Mouse (Mus musculus) frontal cortex, postnatal 10 days (tissue): ENCODE results near the gene Tdrd3.

ENCODE experiments used
- DNase-seq, 2 experiments: peaks; one replicate each; pipeline ENCODE4 v3.0.0; 2022; ENCODE audit warnings: low spot score in 2 of 2, mixed read lengths in 1 of 2

Gene Tdrd3

GRCm38 (mm10) chr14:87566211-87566610 lies 149.8 kb downstream of the Tdrd3 start:
- DNase-seq: peak in 1 of 2 experiments; percentile 39

- no peak for DNase-seq
These were observed 150.6 kb downstream of the Tdrd3 start for GRCm38 (mm10) chr14:87567034-87567461.

GRCm38 (mm10) chr14:87567626-87568446 lies 151.4 kb downstream of the Tdrd3 start:
- DNase-seq: peak in 1 of 2 experiments; percentile 31

GRCm38 (mm10) chr14:87568447-87568908 lies 152.0 kb downstream of the Tdrd3 start:
- peak; percentile 45 to 52 for DNase-seq

- no peak for DNase-seq
These were observed 153.0 kb downstream of the Tdrd3 start for GRCm38 (mm10) chr14:87569471-87569870.

- no peak for DNase-seq
These were observed 156.0 kb downstream of the Tdrd3 start for GRCm38 (mm10) chr14:87572453-87572852.

- DNase-seq: no peak
These were observed 166.2 kb downstream of the Tdrd3 start for GRCm38 (mm10) chr14:87582610-87583009.
